Mouse (Mus musculus) testis, adult 2 months (tissue): Measurements from ENCODE around the gene Caskin1.

Experiments
- CTCF ChIP-seq: fragments of 200-500 bp; IDR thresholded peaks from 2 replicates; pipeline ENCODE4 v1.5.1; 2012; ENCODE audit warnings: low read depth, mild to moderate bottlenecking, inconsistent platforms, low read length, moderate library complexity; ENCODE audit not compliant: control insufficient read depth, insufficient read depth, insufficient replicate concordance
- POLR2A ChIP-seq: fragments of 200-500 bp; IDR thresholded peaks from 2 replicates; pipeline ENCODE4 v1.6.1; 2012; ENCODE audit warnings: low read depth, mild to moderate bottlenecking, inconsistent platforms, low read length, moderate library complexity; ENCODE audit not compliant: control insufficient read depth

DNA sequence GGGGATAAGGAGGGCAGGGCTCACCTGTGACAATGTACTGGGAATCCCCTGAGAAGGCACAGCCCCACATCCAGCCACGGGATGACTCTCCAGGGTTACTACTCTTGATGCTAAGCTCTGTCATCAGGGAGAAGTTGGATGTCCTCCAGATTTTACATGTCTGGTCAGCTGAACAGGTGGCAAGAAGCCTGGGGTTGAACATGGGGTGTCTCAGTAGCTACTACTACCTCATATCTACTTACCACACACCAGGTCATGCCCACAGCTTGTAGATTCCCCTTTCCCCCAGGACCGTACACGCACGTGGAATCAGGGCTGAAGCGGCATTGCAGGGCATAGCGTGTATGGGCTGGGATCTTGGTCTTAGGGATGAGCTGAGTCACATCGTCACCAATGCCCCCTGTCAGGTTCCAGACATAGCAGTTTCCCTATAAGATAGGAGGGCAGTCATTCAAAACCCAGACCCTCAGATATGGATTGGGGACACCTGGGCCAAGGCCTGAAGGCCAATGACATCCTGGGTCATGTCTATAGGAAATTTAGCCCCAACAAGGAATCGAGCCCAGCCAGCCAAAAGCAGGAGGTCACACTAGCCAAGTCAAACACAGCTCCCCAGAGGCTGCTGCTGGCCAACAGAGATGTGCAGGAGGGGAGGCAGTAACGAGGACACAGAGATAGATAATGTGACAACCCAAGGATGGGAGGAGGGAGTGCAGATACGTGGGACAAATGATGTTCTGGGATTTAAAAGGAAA is 12.2 kb upstream of the Caskin1 start:
- TF ChIP-seq CTCF (no peak), POLR2A (no peak)
